Mouse (Mus musculus): ENCODE data around the gene Cacng3. TPM values are rescaled to one million over a fixed set of nuclear protein-coding genes. Genes with fewer than 3 reads are reported as not detected.
A peak's percentile ranks its signal among the peaks of the same experiment; 100 is the strongest.

Cacng3 gene
- total and polyA plus RNA-seq, 3 experiments = not detected

DNA sequence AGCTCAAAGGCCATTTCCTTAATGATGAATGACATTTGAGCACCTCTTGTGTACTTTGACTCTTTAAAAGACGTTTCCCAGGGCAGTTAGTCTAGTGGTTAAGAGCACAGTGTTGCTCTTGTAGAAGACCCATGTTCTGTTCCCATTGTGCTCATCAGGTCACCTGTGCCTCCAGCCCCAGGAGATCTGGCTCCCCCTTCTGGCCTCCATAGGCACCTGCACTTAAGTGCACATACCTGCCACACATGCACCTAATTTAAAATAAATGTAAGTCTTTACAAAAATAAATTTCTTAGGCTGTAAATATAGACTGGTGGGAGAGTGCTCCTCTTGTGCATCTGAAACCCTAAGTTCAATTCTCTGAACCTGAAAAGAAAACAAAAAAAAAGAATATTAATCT is 46.5 kb upstream of the Cacng3 start:
- peaks cover 9% of the 10 kb centered on the region for H3K9me3 ChIP-seq (replicated peaks; ENCODE audit: low read length)
- no peaks in the 10 kb centered on the region for H3K4me1 ChIP-seq (ENCODE audit: control insufficient read depth in 1 of 2, insufficient read depth in 2 of 2)
- no peak overlapping the region for H3K4me2 ChIP-seq (ENCODE audit: insufficient read depth, low read depth, poor library complexity, severe bottlenecking)
- H3K27me3 ChIP-seq (replicated peaks) = no peaks in the 10 kb centered on the region
- dilution Hi-C loops (cut with MboI; ENCODE audit: extremely low pct_ligation_motif_present, extremely low pct_unique_long_range_greater_than_20kb, low sequenced_read_pairs) = no loop called here
- peaks cover 68 to 94% of the 10 kb centered on the region in 2 experiments for H3K36me3 ChIP-seq (replicated peaks in 1 of 2; ENCODE audit: control insufficient read depth in 1 of 2, insufficient read depth in 1 of 2, low read length in 1 of 2)
- in situ Hi-C loops (cut with MboI; ENCODE audit: low pct_ligation_motif_present, low pct_unique_long_range_greater_than_20kb, low sequenced_read_pairs) = no loop called here
- H3K79me2 ChIP-seq (replicated peaks; ENCODE audit: control insufficient read depth, extremely low read depth, insufficient read depth, poor library complexity, severe bottlenecking) = no peaks in the 10 kb centered on the region
- H3K27ac ChIP-seq (ENCODE audit: insufficient read depth, low read depth) = no peak overlapping the region
- TF ChIP-seq SMC3 (IDR thresholded peaks at IDR 0.05; ENCODE audit: low read depth, low read length) (no peak), CTCF (conservative IDR thresholded peaks at IDR 0.05 in 1 of 2, IDR thresholded peaks at IDR 0.05 in 1 of 2; ENCODE audit: low read depth in 2 of 2, low read length in 2 of 2) (peak in 1 of 2 experiments; percentile 38; a peak in 2 of 4 replicates)
- no peak overlapping the region for H3K4me3 ChIP-seq (replicated peaks in 1 of 3; ENCODE audit: low read depth in 2 of 3, low read length in 2 of 3, poor library complexity in 1 of 3)
- no peak for DNase-seq (ENCODE audit: extremely low read depth)
- H3K9ac ChIP-seq (ENCODE audit: insufficient read depth, low read depth) = no peak overlapping the region

DNA sequence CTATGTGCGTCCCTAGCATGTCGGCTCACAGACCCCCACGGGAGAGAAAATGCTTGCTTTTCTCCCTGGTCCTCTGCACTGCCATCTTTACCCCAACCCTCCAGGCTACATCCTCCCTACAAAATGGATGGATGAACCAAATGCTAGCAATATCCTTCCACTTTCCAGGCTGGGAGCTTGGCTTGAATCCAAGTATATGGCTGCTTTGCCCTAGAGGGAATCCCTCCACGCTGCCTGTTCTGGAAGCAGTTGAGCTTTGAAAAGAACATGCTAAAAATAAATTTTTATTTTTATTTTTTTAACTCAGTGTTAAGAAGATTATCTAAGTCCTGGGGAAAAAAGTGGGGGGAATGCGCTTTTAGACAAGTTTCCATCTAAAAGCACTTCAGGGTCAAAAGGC is 42.2 kb upstream of the Cacng3 start:
- Histone ChIP-seq H3K4me2 (ENCODE audit: insufficient read depth, low read depth, poor library complexity, severe bottlenecking) (no peak overlapping the region), H3K4me3 (replicated peaks in 1 of 3; ENCODE audit: low read depth in 2 of 3, low read length in 2 of 3, poor library complexity in 1 of 3) (no peak overlapping the region), H3K9me3 (replicated peaks; ENCODE audit: low read length) (peaks cover 7% of the 10 kb centered on the region), H3K27ac (ENCODE audit: insufficient read depth, low read depth) (no peak overlapping the region), H3K4me1 (ENCODE audit: control insufficient read depth in 1 of 2, insufficient read depth in 2 of 2) (no peaks in the 10 kb centered on the region), H3K9ac (ENCODE audit: insufficient read depth, low read depth) (no peak overlapping the region), H3K36me3 (replicated peaks in 1 of 2; ENCODE audit: control insufficient read depth in 1 of 2, insufficient read depth in 1 of 2, low read length in 1 of 2) (peaks cover 67 to 94% of the 10 kb centered on the region in 2 experiments), H3K79me2 (replicated peaks; ENCODE audit: control insufficient read depth, extremely low read depth, insufficient read depth, poor library complexity, severe bottlenecking) (no peaks in the 10 kb centered on the region), H3K27me3 (replicated peaks) (no peaks in the 10 kb centered on the region)
- TF ChIP-seq ZMIZ1 (IDR thresholded peaks at IDR 0.05; ENCODE audit: low read depth, low read length) = no peak
- no peak for TF ChIP-seq MYC (IDR thresholded peaks at IDR 0.05; ENCODE audit: low read depth, low read length)
- TF ChIP-seq MAX (IDR thresholded peaks at IDR 0.05; ENCODE audit: low read length) = no peak
- no peak for TF ChIP-seq MAFK (IDR thresholded peaks at IDR 0.05; ENCODE audit: insufficient replicate concordance, low read length)
- no peak for TF ChIP-seq USF2 (conservative IDR thresholded peaks at IDR 0.05; ENCODE audit: low read depth, low read length)
- TF ChIP-seq GABPA (IDR thresholded peaks at IDR 0.05; ENCODE audit: insufficient replicate concordance, low read depth, low read length) = no peak
- no peak for TF ChIP-seq NRF1 (IDR thresholded peaks at IDR 0.05; ENCODE audit: low read depth, low read length)
- no peak for TF ChIP-seq CTCF (conservative IDR thresholded peaks at IDR 0.05 in 1 of 2, IDR thresholded peaks at IDR 0.05 in 1 of 2; ENCODE audit: low read depth in 2 of 2, low read length in 2 of 2)
- TF ChIP-seq CHD2 (IDR thresholded peaks at IDR 0.05; ENCODE audit: low read length) = no peak
- dilution Hi-C loops (cut with MboI; ENCODE audit: extremely low pct_ligation_motif_present, extremely low pct_unique_long_range_greater_than_20kb, low sequenced_read_pairs) (no loop called here), in situ Hi-C loops (cut with MboI; ENCODE audit: low pct_ligation_motif_present, low pct_unique_long_range_greater_than_20kb, low sequenced_read_pairs) (no loop called here)
- no peak for DNase-seq (ENCODE audit: extremely low read depth)

DNA sequence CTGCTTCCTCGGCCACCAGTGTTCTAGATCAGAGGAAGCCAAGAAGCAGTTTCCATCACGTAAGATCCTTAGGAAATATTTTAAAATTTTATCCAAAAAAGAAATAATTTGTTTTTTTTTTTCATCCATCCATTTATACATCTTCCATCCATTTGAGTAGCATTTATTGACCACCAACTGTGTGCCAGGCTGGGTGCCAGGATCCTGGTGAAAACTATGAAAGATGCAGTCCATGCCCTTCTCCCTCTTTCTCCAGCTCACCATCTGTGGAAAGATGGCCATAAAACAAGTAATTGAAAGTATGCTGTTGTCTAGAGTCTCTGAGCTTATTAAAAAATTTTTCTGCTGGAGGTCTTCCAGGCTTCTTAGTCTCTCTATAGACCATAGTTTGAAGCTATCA is 39.9 kb upstream of the Cacng3 start:
- Histone ChIP-seq H3K27me3 (replicated peaks) (no peaks in the 10 kb centered on the region), H3K9me3 (replicated peaks; ENCODE audit: low read length) (no peaks in the 10 kb centered on the region), H3K27ac (ENCODE audit: insufficient read depth, low read depth) (no peak overlapping the region), H3K79me2 (replicated peaks; ENCODE audit: control insufficient read depth, extremely low read depth, insufficient read depth, poor library complexity, severe bottlenecking) (no peaks in the 10 kb centered on the region), H3K36me3 (replicated peaks in 1 of 2; ENCODE audit: control insufficient read depth in 1 of 2, insufficient read depth in 1 of 2, low read length in 1 of 2) (peaks cover 65 to 95% of the 10 kb centered on the region in 2 experiments), H3K4me1 (ENCODE audit: control insufficient read depth in 1 of 2, insufficient read depth in 2 of 2) (no peaks in the 10 kb centered on the region), H3K4me3 (replicated peaks in 1 of 3; ENCODE audit: low read depth in 2 of 3, low read length in 2 of 3, poor library complexity in 1 of 3) (no peak overlapping the region), H3K9ac (ENCODE audit: insufficient read depth, low read depth) (no peak overlapping the region), H3K4me2 (ENCODE audit: insufficient read depth, low read depth, poor library complexity, severe bottlenecking) (no peak overlapping the region)
- no peak for DNase-seq (ENCODE audit: extremely low read depth)
- dilution Hi-C loops (cut with MboI; ENCODE audit: extremely low pct_ligation_motif_present, extremely low pct_unique_long_range_greater_than_20kb, low sequenced_read_pairs) (no loop called here), in situ Hi-C loops (cut with MboI; ENCODE audit: low pct_ligation_motif_present, low pct_unique_long_range_greater_than_20kb, low sequenced_read_pairs) (no loop called here)
- TF ChIP-seq NRF1 (IDR thresholded peaks at IDR 0.05; ENCODE audit: low read depth, low read length) (no peak), MAX (IDR thresholded peaks at IDR 0.05; ENCODE audit: low read length) (no peak), ELF1 (IDR thresholded peaks at IDR 0.05; ENCODE audit: low read depth, low read length) (no peak), POLR2A (IDR thresholded peaks at IDR 0.05; ENCODE audit: low read depth, low read length) (no peak), RAD21 (IDR thresholded peaks at IDR 0.05; ENCODE audit: low read depth, low read length) (no peak), HCFC1 (IDR thresholded peaks at IDR 0.05; ENCODE audit: low read depth, low read length) (no peak), PAX5 (IDR thresholded peaks at IDR 0.05; ENCODE audit: low read length) (no peak), ZC3H11A (IDR thresholded peaks at IDR 0.05; ENCODE audit: low read depth, low read length) (no peak), E2F4 (IDR thresholded peaks at IDR 0.05; ENCODE audit: insufficient replicate concordance, low read depth, low read length) (no peak), MAZ (IDR thresholded peaks at IDR 0.05; ENCODE audit: low read depth, low read length) (no peak), CHD2 (IDR thresholded peaks at IDR 0.05; ENCODE audit: low read length) (no peak), IRF4 (IDR thresholded peaks at IDR 0.05; ENCODE audit: low read depth, low read length) (no peak)

All from CH12.LX (cell line).